Mouse (Mus musculus) hindbrain, embryonic 16.5 days (tissue): ENCODE results near the gene Btnl2. TPM values are rescaled to one million over a fixed set of nuclear protein-coding genes. Genes with fewer than 3 reads are reported as not detected.
A peak's percentile ranks its signal among the peaks of the same experiment; 100 is the strongest.

ENCODE experiments used
- ATAC-seq: fragments of 200-750 bp; cut with Nextera tagmentation; 2 replicates; pipeline ENCODE4 v1.8.0; 2017; ENCODE audit warnings: moderate TSS enrichment, moderate library complexity
- H3K27ac ChIP-seq: fragments of 300-500 bp; sonication (generic); 2 replicates; pipeline ENCODE4 v1.5.1; 2014; ENCODE audit warnings: low read depth, mild to moderate bottlenecking, control low read depth, low read length, moderate library complexity
- H3K27me3 ChIP-seq: fragments of 300-500 bp; sonication (generic); replicated peaks from 2 replicates; pipeline ENCODE4 v1.6.1; 2014; ENCODE audit warnings: low read length; ENCODE audit not compliant: control insufficient read depth, insufficient read depth
- H3K36me3 ChIP-seq: fragments of 300-500 bp; sonication (generic); 2 replicates; pipeline ENCODE4 v1.6.1; 2014; ENCODE audit warnings: mild to moderate bottlenecking, low read length, moderate library complexity, mixed read lengths; ENCODE audit not compliant: control insufficient read depth, insufficient read depth
- H3K4me1 ChIP-seq: fragments of 300-500 bp; sonication (generic); 2 replicates; pipeline ENCODE4 v1.6.1; 2014; ENCODE audit warnings: low read depth, low read length; ENCODE audit not compliant: control insufficient read depth, insufficient read depth
- H3K4me2 ChIP-seq: fragments of 300-500 bp; sonication (generic); 2 replicates; pipeline ENCODE4 v1.6.1; 2014; ENCODE audit warnings: mild to moderate bottlenecking, low read length, control low read depth, moderate library complexity
- H3K4me3 ChIP-seq: fragments of 300-500 bp; sonication (generic); 2 replicates; pipeline ENCODE4 v1.5.1; 2014; ENCODE audit warnings: mild to moderate bottlenecking, low read length, control low read depth, moderate library complexity
- H3K9ac ChIP-seq: fragments of 300-500 bp; sonication (generic); 2 replicates; pipeline ENCODE4 v1.6.1; 2014; ENCODE audit warnings: low read depth, mild to moderate bottlenecking, control low read depth, low read length, moderate library complexity
- H3K9me3 ChIP-seq: fragments of 300-500 bp; sonication (generic); 2 replicates; pipeline ENCODE4 v1.6.1; 2014; ENCODE audit warnings: mild to moderate bottlenecking, low read length, moderate library complexity; ENCODE audit not compliant: control insufficient read depth
- WGBS: fragments of 180-500 bp; shearing (Covaris S2); extraction: QIAGEN DNeasy Blood & Tissue Kit; methylation state at CpG from one replicate; pipeline ENCODE4 v1.1.7; 2014; 5-methylcytosine and 5-hydroxymethylcytosine counted together
- polyA plus RNA-seq: library from polyadenylated mRNA; unstranded; fragments of >200 nt; fragmentation: Nextera tagmentation; extraction: Ambion mirVana; gene quantifications from 2 replicates; pipeline ENCODE4 v1.2.1, GENCODE M21; 2015

Gene Btnl2
- polyA plus RNA-seq, 1 experiment from 2014 or later, result not detected

GRCm38 (mm10) chr17:34384699-34385098 is 30.1 kb downstream of the Btnl2 start:
- no peak overlapping the region for H3K9ac ChIP-seq
- H3K9me3 ChIP-seq, result no peaks in the 10 kb centered on the region
- no peak overlapping the region for H3K4me2 ChIP-seq
- H3K27ac ChIP-seq, result no peak overlapping the region
- WGBS, result 71% methylated on average over 3 of the region's 3 CpGs
- ATAC-seq, result no peak
- H3K36me3 ChIP-seq, result no peaks in the 10 kb centered on the region
- no peaks in the 10 kb centered on the region for H3K27me3 ChIP-seq
- no peak overlapping the region for H3K4me3 ChIP-seq
- no peaks in the 10 kb centered on the region for H3K4me1 ChIP-seq

GRCm38 (mm10) chr17:34386656-34387055 is 32.0 kb downstream of the Btnl2 start:
- no peaks in the 10 kb centered on the region for H3K9me3 ChIP-seq
- H3K36me3 ChIP-seq, result no peaks in the 10 kb centered on the region
- H3K4me1 ChIP-seq, result no peaks in the 10 kb centered on the region; the same call in 1 of the 2 replicates
- no peak overlapping the region for H3K4me2 ChIP-seq
- H3K27me3 ChIP-seq, result no peaks in the 10 kb centered on the region; the same call in 1 of the 2 replicates
- 76% methylated on average over 2 of the region's 2 CpGs for WGBS
- no peak for ATAC-seq
- H3K4me3 ChIP-seq, result no peak overlapping the region
- no peak overlapping the region for H3K9ac ChIP-seq
- no peak overlapping the region for H3K27ac ChIP-seq

- Histone ChIP-seq H3K36me3 (no peaks in the 10 kb centered on the region), H3K27me3 (no peaks in the 10 kb centered on the region; the same call in 1 of the 2 replicates), H3K9me3 (no peaks in the 10 kb centered on the region), H3K4me3 (no peak overlapping the region), H3K27ac (no peak overlapping the region), H3K4me1 (no peaks in the 10 kb centered on the region; the same call in 1 of the 2 replicates), H3K9ac (no peak overlapping the region), H3K4me2 (no peak overlapping the region)
- WGBS, result 33% methylated on average over 4 of the region's 4 CpGs
- ATAC-seq, result no peak
Measured at GRCm38 (mm10) chr17:34388513-34388912, 33.9 kb downstream of the Btnl2 start.

- no peak overlapping the region for H3K9ac ChIP-seq
- no peak overlapping the region; the same call in 1 of the 2 replicates for H3K4me2 ChIP-seq
- no peak overlapping the region for H3K4me3 ChIP-seq
- H3K27ac ChIP-seq, result no peak overlapping the region
- H3K9me3 ChIP-seq, result no peaks in the 10 kb centered on the region
- H3K36me3 ChIP-seq, result no peaks in the 10 kb centered on the region
- WGBS, result 74% methylated on average over 7 of the region's 7 CpGs
- no peaks in the 10 kb centered on the region; the same call in 1 of the 2 replicates for H3K27me3 ChIP-seq
- no peaks in the 10 kb centered on the region; the same call in 1 of the 2 replicates for H3K4me1 ChIP-seq
- ATAC-seq, result 0 out of 2 replicates have a peak, but pooled peaks have one; percentile 6
Measured at GRCm38 (mm10) chr17:34391507-34391906, 36.9 kb downstream of the Btnl2 start.

- ATAC-seq, result peak; percentile 82
- 2% methylated on average over 24 of the region's 24 CpGs for WGBS
Measured at GRCm38 (mm10) chr17:34392321-34392720, 37.7 kb downstream of the Btnl2 start.

GRCm38 (mm10) chr17:34397357-34397756 is 42.7 kb downstream of the Btnl2 start:
- Histone ChIP-seq H3K4me1 (peaks cover 3% of the 10 kb centered on the region; the same call in 1 of the 2 replicates), H3K36me3 (no peaks in the 10 kb centered on the region), H3K9me3 (no peaks in the 10 kb centered on the region), H3K4me2 (no peak overlapping the region; the same call in 1 of the 2 replicates), H3K27me3 (no peaks in the 10 kb centered on the region), H3K27ac (no peak overlapping the region), H3K4me3 (no peak overlapping the region), H3K9ac (no peak overlapping the region)
- WGBS, result 76% methylated on average over 5 of the region's 5 CpGs
- ATAC-seq, result no peak

More at GRCm38 (mm10) chr17:34392321-34392720, 37.7 kb downstream of the Btnl2 start:
- Histone ChIP-seq H3K9me3 (no peaks in the 10 kb centered on the region), H3K27ac (no peak overlapping the region), H3K4me3 (peak overlapping the region; percentile 45), H3K9ac (peak overlapping the region; percentile 32), H3K4me2 (peak overlapping the region; percentile 63), H3K36me3 (no peaks in the 10 kb centered on the region), H3K27me3 (no peaks in the 10 kb centered on the region; the same call in 1 of the 2 replicates), H3K4me1 (no peaks in the 10 kb centered on the region; the same call in 1 of the 2 replicates)

- H3K9ac ChIP-seq, result no peak overlapping the region; the same call in 1 of the 2 replicates
Measured at GRCm38 (mm10) chr17:34398058-34398710, 43.6 kb downstream of the Btnl2 start.

GRCm38 (mm10) chr17:34398711-34399393 is 44.2 kb downstream of the Btnl2 start, which contains the start of gene BC051142:
BC051142 (plus strand) TSS chr17:34398820.
- H3K27ac ChIP-seq, result peak within 1 kb of the TSS; percentile 99
- 11% methylated on average over 34 of the region's 34 CpGs for WGBS

More at GRCm38 (mm10) chr17:34398058-34398710, 43.6 kb downstream of the Btnl2 start:
- Histone ChIP-seq H3K4me3 (peak overlapping the region; percentile 66), H3K4me2 (peak overlapping the region; percentile 77), H3K27me3 (no peaks in the 10 kb centered on the region), H3K36me3 (no peaks in the 10 kb centered on the region), H3K9me3 (no peaks in the 10 kb centered on the region), H3K27ac (peak overlapping the region; percentile 99), H3K4me1 (peaks cover 3% of the 10 kb centered on the region; the same call in 1 of the 2 replicates)
- ATAC-seq, result peak; percentile 86
- 10% methylated on average over 9 of the region's 9 CpGs for WGBS

GRCm38 (mm10) chr17:34399394-34399715 is 44.7 kb downstream of the Btnl2 start:
- no peaks in the 10 kb centered on the region for H3K27me3 ChIP-seq
- peak overlapping the region; percentile 66 for H3K4me3 ChIP-seq
- peak overlapping the region; percentile 77 for H3K4me2 ChIP-seq
- no peaks in the 10 kb centered on the region for H3K9me3 ChIP-seq
- H3K27ac ChIP-seq, result peak overlapping the region; percentile 99
- WGBS, result 44% methylated on average over 4 of the region's 4 CpGs
- peaks cover 3% of the 10 kb centered on the region; the same call in 1 of the 2 replicates for H3K4me1 ChIP-seq
- no peaks in the 10 kb centered on the region for H3K36me3 ChIP-seq
- H3K9ac ChIP-seq, result 0 out of 2 replicates have a peak overlapping the region, but pooled peaks have one; percentile 22
- no peak for ATAC-seq

More at GRCm38 (mm10) chr17:34398711-34399393, 44.2 kb downstream of the Btnl2 start, which contains the start of gene BC051142:
- peak; percentile 98 for ATAC-seq
- peak within 1 kb of the TSS; percentile 77 for H3K4me2 ChIP-seq
- H3K36me3 ChIP-seq, result no peaks in the 10 kb centered on the region
- H3K9me3 ChIP-seq, result no peaks in the 10 kb centered on the region
- H3K4me1 ChIP-seq, result peaks cover 3% of the 10 kb centered on the region; the same call in 1 of the 2 replicates
- peak within 1 kb of the TSS; percentile 86 for H3K9ac ChIP-seq
- H3K27me3 ChIP-seq, result no peaks in the 10 kb centered on the region
- peak within 1 kb of the TSS; percentile 66 for H3K4me3 ChIP-seq
